Mouse (Mus musculus) hindlimb bud, embryonic 11.5 days (tissue): ENCODE measurements around the gene Prune1.

Experiments
- DNase-seq: peaks from one replicate; pipeline ENCODE4 v3.0.0-alpha.2; 2012; ENCODE audit warnings: low read depth, low spot score; ENCODE audit errors: extremely low spot score

Gene Prune1

GRCm38 (mm10) chr3:95307100-95307499 is 25.2 kb upstream of the Prune1 start, which contains the start of gene Anxa9:
Gene Anxa9, minus strand, starts transcription at chr3:95307176.
- DNase-seq, result no peak

GRCm38 (mm10) chr3:95306244-95306643 is 24.4 kb upstream of the Prune1 start:
- no peak for DNase-seq

- no peak for DNase-seq
Measured at GRCm38 (mm10) chr3:95301204-95301796, 19.4 kb upstream of the Prune1 start.

GRCm38 (mm10) chr3:95298018-95298417 is 16.1 kb upstream of the Prune1 start:
- no peak for DNase-seq

GRCm38 (mm10) chr3:95296103-95296469 is 14.2 kb upstream of the Prune1 start:
- no peak for DNase-seq

GRCm38 (mm10) chr3:95295321-95296102 is 13.6 kb upstream of the Prune1 start:
- no peak for DNase-seq

GRCm38 (mm10) chr3:95294718-95295117 is 12.8 kb upstream of the Prune1 start:
- no peak for DNase-seq

- no peak for DNase-seq
Measured at GRCm38 (mm10) chr3:95294316-95294715, 12.4 kb upstream of the Prune1 start.

GRCm38 (mm10) chr3:95293537-95293936 is 11.7 kb upstream of the Prune1 start:
- no peak for DNase-seq

GRCm38 (mm10) chr3:95292899-95293298 is 11.0 kb upstream of the Prune1 start:
- DNase-seq, result no peak

- DNase-seq, result no peak
Measured at GRCm38 (mm10) chr3:95291041-95291440, 9.2 kb upstream of the Prune1 start.

- no peak for DNase-seq
Measured at GRCm38 (mm10) chr3:95290156-95290555, 8.3 kb upstream of the Prune1 start.

- DNase-seq, result no peak
Measured at GRCm38 (mm10) chr3:95289419-95289818, 7.5 kb upstream of the Prune1 start.

- DNase-seq, result no peak
Measured at GRCm38 (mm10) chr3:95287541-95287940, 5.7 kb upstream of the Prune1 start.

- no peak for DNase-seq
Measured at GRCm38 (mm10) chr3:95286510-95286909, 4.6 kb upstream of the Prune1 start.

- no peak for DNase-seq
Measured at GRCm38 (mm10) chr3:95286011-95286410, 4.1 kb upstream of the Prune1 start.

GRCm38 (mm10) chr3:95285390-95285789 is 3.5 kb upstream of the Prune1 start:
- no peak for DNase-seq

GRCm38 (mm10) chr3:95284501-95285281 is 2.8 kb upstream of the Prune1 start:
- DNase-seq, result no peak

GRCm38 (mm10) chr3:95284062-95284461 is 2.2 kb upstream of the Prune1 start:
- no peak for DNase-seq

GRCm38 (mm10) chr3:95283589-95283941 is 1.7 kb upstream of the Prune1 start:
- DNase-seq, result no peak

- no peak for DNase-seq
Measured at GRCm38 (mm10) chr3:95282865-95283588, 1.2 kb upstream of the Prune1 start.
